Mouse (Mus musculus) embryonic facial prominence, embryonic 11.5 days (tissue): ENCODE measurements around the gene Ubl4a. TPM values are rescaled to one million over a fixed set of nuclear protein-coding genes. Genes with fewer than 3 reads are reported as not detected.
A peak's percentile ranks its signal among the peaks of the same experiment; 100 is the strongest.
"Not testable (repeated sequence)": the region's sequence is repeated elsewhere in the genome, so short reads cannot be mapped to it uniquely, and the experiment has no call there.

Source experiments
- ATAC-seq: fragments of 200-750 bp; cut with Nextera tagmentation; replicated peaks from 2 replicates; pipeline ENCODE4 v1.8.0; 2017; ENCODE audit warnings: low read depth; ENCODE audit not compliant: insufficient number of reproducible peaks, low FRiP score, low TSS enrichment
- DNase-seq: peaks from one replicate; pipeline ENCODE4 v3.0.0-alpha.2; 2015; ENCODE audit warnings: low spot score
- H3K27ac ChIP-seq: fragments of 300-500 bp; sonication (generic); replicated peaks from 2 replicates; pipeline ENCODE4 v1.5.1; 2014; ENCODE audit warnings: mild to moderate bottlenecking, low read depth, low read length, control low read depth
- H3K27me3 ChIP-seq: fragments of 300-500 bp; sonication (generic); 2 replicates; pipeline ENCODE4 v1.6.1; 2014; ENCODE audit warnings: mild to moderate bottlenecking, low read length, moderate library complexity, mixed read lengths; ENCODE audit not compliant: control insufficient read depth, insufficient read depth
- H3K36me3 ChIP-seq: fragments of 300-500 bp; sonication (generic); replicated peaks from 2 replicates; pipeline ENCODE4 v1.6.1; 2014; ENCODE audit warnings: low read depth, mild to moderate bottlenecking, low read length, moderate library complexity, mixed read lengths; ENCODE audit not compliant: control insufficient read depth, insufficient read depth
- H3K4me1 ChIP-seq: fragments of 300-500 bp; sonication (generic); 2 replicates; pipeline ENCODE4 v1.6.1; 2014; ENCODE audit warnings: low read length, mixed read lengths; ENCODE audit not compliant: control insufficient read depth, insufficient read depth
- H3K4me2 ChIP-seq: fragments of 300-500 bp; sonication (generic); 2 replicates; pipeline ENCODE4 v1.6.1; 2014; ENCODE audit warnings: low read depth, mild to moderate bottlenecking, control low read depth, low read length, moderate library complexity
- H3K4me3 ChIP-seq: fragments of 300-500 bp; sonication (generic); 2 replicates; pipeline ENCODE4 v1.5.1; 2014; ENCODE audit warnings: low read depth, low read length, control low read depth
- H3K9ac ChIP-seq: fragments of 300-500 bp; sonication (generic); replicated peaks from 2 replicates; pipeline ENCODE4 v1.6.1; 2014; ENCODE audit warnings: mild to moderate bottlenecking, control low read depth, low read length
- H3K9me3 ChIP-seq: fragments of 300-500 bp; sonication (generic); replicated peaks from 2 replicates; pipeline ENCODE4 v1.6.1; 2016; ENCODE audit warnings: mild to moderate bottlenecking, low read length, inconsistent platforms, mixed read lengths; ENCODE audit not compliant: control insufficient read depth
- WGBS: fragments of 180-500 bp; shearing (Covaris S2); extraction: QIAGEN DNeasy Blood & Tissue Kit; methylation state at CpG from one replicate; pipeline ENCODE4 v1.1.7; 2014; 5-methylcytosine and 5-hydroxymethylcytosine counted together
- polyA plus RNA-seq: library from polyadenylated mRNA; unstranded; fragments of >200 nt; fragmentation: Nextera tagmentation; extraction: Ambion mirVana; gene quantifications from 2 replicates; pipeline ENCODE4 v1.2.1, GENCODE M21; 2014

The Ubl4a gene
- polyA plus RNA-seq, 1 experiment from 2014 or later = 65.7 TPM

DNA sequence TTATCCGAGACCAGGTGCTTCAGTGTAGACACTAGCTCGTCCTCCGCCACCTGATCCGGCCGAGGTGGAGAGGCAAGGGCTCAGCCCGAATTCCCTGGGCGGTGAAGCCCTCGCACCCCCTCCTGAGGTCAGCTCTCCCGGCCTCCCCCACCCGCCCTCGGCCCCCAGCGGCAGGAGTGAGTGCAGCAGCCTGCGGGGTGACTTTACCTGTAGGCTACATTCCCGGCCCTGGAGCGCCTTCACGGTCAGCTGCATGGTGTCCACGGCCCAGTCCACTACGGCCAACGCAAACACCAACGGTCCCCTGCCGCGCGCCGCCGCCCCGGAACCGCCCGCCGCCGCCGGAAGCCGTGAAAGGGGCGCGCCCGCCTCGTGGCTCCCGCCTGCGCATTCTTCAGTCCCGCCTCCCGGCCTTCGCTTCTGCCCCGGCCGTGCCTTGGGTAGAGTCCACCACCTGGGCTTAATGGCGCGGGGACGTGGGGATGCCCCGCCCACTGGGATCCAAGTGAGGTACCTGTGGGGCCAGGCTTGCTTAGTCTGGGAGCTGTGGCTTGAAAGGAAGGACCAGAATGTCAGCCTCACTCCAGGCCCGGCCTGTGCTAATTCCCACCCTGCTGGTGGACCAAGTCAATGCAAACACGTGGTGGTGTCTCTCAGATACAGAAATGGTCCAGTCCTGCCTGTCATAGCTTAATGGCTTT lies 4.7 kb downstream of the Ubl4a start:
- Histone ChIP-seq H3K4me2 (peak overlapping the region; percentile 54), H3K4me1 (no peaks in the 10 kb centered on the region), H3K36me3 (no peaks in the 10 kb centered on the region), H3K9me3 (no peaks in the 10 kb centered on the region), H3K9ac (peak overlapping the region; percentile 76), H3K4me3 (peak overlapping the region; percentile 52), H3K27me3 (no peaks in the 10 kb centered on the region), H3K27ac (0 out of 2 replicates have a peak overlapping the region, but pooled peaks have one; percentile 20)
- ATAC-seq = peak; percentile 68
- DNase-seq = peak; percentile 67
- 12% methylated on average over 43 of the region's 49 CpGs for WGBS

DNA sequence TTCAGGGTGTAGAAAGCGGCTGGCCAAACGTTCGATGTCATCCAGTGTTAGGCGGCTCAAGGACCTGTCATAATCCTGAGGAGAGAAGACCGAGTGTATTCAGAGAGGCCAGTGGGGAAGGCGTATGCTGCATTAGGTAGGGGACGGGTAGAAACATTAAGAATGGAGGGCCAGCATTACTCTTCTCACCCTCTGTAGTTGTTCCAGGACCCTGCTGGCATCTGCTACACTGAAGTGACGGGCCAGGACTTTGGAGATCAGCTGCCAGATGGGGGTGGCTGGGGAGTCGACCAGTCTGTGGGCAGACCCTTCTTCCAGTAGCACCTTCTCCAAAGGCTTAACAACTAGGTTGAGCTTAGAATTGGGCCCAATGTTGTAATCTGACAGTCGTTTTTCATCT lies 5.5 kb downstream of the Ubl4a start:
- Histone ChIP-seq H3K4me3 (peak overlapping the region; percentile 52), H3K4me1 (no peaks in the 10 kb centered on the region), H3K27me3 (no peaks in the 10 kb centered on the region), H3K9ac (peak overlapping the region; percentile 76), H3K27ac (no peak overlapping the region), H3K36me3 (no peaks in the 10 kb centered on the region), H3K4me2 (peak overlapping the region; percentile 54), H3K9me3 (no peaks in the 10 kb centered on the region)
- no peak for DNase-seq
- no peak for ATAC-seq
- WGBS = 67% methylated on average over 10 of the region's 10 CpGs

DNA sequence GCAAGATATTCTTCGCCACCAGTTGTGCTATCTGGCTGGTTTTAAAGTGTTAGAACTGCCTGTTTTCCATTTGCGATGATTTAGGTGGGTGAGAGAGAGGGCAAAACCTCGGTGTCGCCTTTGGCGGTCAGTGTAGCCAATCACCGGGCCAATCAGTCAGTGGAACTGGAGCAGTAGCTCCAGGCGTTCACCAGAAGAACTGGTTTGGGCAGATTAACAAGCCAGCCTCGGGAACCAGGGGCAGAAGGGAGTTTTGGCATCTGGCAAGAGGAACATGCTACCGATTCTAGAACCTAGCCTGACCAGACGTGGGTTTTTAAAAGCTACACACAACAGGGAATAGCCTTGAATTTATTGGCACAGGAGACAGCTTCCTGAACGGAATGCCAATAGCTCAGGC lies 13.8 kb downstream of the Ubl4a start:
- no peak for ATAC-seq

GRCm38 (mm10) chrX:74357069-74357468 lies 15.9 kb downstream of the Ubl4a start:
- not testable (repeated sequence) for H3K9ac ChIP-seq, DNase-seq, H3K4me2 ChIP-seq, H3K27me3 ChIP-seq, H3K4me1 ChIP-seq, H3K27ac ChIP-seq, H3K9me3 ChIP-seq, H3K4me3 ChIP-seq, H3K36me3 ChIP-seq, ATAC-seq
- 80% methylated on average over 1 of the region's 3 CpGs for WGBS

More for the DNA sequence above, 13.8 kb downstream of the Ubl4a start:
- Histone ChIP-seq H3K27me3 (no peaks in the 10 kb centered on the region), H3K4me3 (no peak overlapping the region), H3K4me2 (no peak overlapping the region), H3K27ac (no peak overlapping the region), H3K4me1 (no peaks in the 10 kb centered on the region), H3K9ac (no peak overlapping the region), H3K36me3 (no peaks in the 10 kb centered on the region), H3K9me3 (no peaks in the 10 kb centered on the region)
- DNase-seq = peak; percentile 3
- 40% methylated on average over 11 of the region's 11 CpGs for WGBS

- ATAC-seq = peak; percentile 88
- DNase-seq = peak; percentile 81
- Histone ChIP-seq H3K4me2 (peak within 1 kb of the TSS; percentile 51), H3K27ac (no peak within 1 kb of the TSS), H3K36me3 (no peaks in the 10 kb centered on the region), H3K4me3 (peak within 1 kb of the TSS; percentile 39), H3K9ac (peak within 1 kb of the TSS; percentile 59), H3K9me3 (no peaks in the 10 kb centered on the region), H3K27me3 (no peaks in the 10 kb centered on the region), H3K4me1 (no peaks in the 10 kb centered on the region)
- 29% methylated on average over 11 of the region's 22 CpGs for WGBS
Measured at GRCm38 (mm10) chrX:74353467-74353770, 19.6 kb downstream of the Ubl4a start, which contains the start of gene Lage3. Lage3 (minus strand) TSS chrX:74353618.

DNA sequence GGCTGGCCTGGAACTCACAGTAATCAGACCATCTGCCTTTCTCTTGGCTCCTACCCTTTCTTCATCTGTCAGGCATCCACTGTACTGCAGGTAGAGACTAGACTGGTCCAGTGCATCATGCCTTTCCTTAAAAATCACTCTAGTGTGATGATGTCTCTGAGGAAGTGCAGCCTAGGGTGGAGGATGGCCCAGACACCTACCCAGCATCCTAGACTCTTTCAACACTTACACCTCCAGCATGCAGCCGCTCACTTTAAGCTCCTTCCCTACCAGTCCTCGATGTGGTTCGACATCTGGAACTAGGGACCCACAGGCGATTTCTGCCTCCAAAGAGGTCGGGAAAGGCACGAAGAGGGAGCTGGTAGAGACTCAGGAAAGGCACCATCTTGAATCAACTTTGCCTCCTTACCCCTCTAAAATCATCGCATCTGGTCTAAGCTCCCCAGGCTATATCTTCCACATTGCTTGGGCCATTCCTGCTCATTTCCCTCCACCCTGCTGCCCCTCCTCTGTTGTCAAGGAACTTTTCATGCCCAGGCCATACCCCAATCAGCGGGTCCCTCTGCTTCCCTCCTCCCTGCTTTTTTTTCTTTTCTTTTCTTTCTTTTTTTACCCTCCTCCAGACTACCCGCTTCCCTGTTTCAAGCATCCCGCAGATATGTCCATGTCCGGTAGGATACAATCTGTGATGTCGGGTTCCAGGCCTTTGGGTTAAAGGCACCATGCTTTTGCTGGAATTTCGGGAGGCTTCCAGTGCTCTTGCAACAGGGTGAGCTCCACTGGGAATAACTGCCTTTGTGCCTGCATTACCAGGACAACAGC lies 20.2 kb downstream of the Ubl4a start:
- Histone ChIP-seq H3K4me1 (no peaks in the 10 kb centered on the region), H3K27ac (no peak overlapping the region), H3K36me3 (no peaks in the 10 kb centered on the region), H3K4me2 (peak overlapping the region; percentile 51), H3K4me3 (peak overlapping the region; percentile 39), H3K9ac (peak overlapping the region; percentile 59), H3K27me3 (no peaks in the 10 kb centered on the region), H3K9me3 (no peaks in the 10 kb centered on the region)
- ATAC-seq = peak; percentile 52
- DNase-seq = peak; percentile 1
- 24% methylated on average over 13 of the region's 13 CpGs for WGBS

- Histone ChIP-seq H3K4me3 (peak overlapping the region; percentile 53), H3K9me3 (no peaks in the 10 kb centered on the region), H3K9ac (peak overlapping the region; percentile 41), H3K27me3 (no peaks in the 10 kb centered on the region), H3K4me2 (peak overlapping the region; percentile 53; the same call in 1 of the 2 replicates), H3K4me1 (no peaks in the 10 kb centered on the region), H3K27ac (no peak overlapping the region), H3K36me3 (no peaks in the 10 kb centered on the region)
- WGBS = 48% methylated on average over 2 of the region's 2 CpGs
- DNase-seq (no peak), ATAC-seq (no peak)
Measured at GRCm38 (mm10) chrX:74330166-74330930, 42.7 kb downstream of the Ubl4a start.
